Mouse (Mus musculus) gastrocnemius, adult 2 months (tissue): ENCODE measurements around the gene Pum1. TPM values are rescaled to one million over a fixed set of nuclear protein-coding genes. Genes with fewer than 3 reads are reported as not detected.

Experiments
- DNase-seq: peaks from one replicate; pipeline ENCODE4 v3.0.0; 2022
- H3K27ac ChIP-seq: fragments of 200-600 bp; 2 replicates; pipeline ENCODE4 v1.8.1; 2022; ENCODE audit warnings: mild to moderate bottlenecking
- H3K4me3 ChIP-seq: fragments of 200-600 bp; 2 replicates; pipeline ENCODE4 v1.8.1; 2022; ENCODE audit warnings: mild to moderate bottlenecking, moderate library complexity
- CTCF ChIP-seq: fragments of 200-600 bp; IDR thresholded peaks from 2 replicates; pipeline ENCODE4 v1.8.1; 2022; ENCODE audit warnings: antibody characterized with exemption, mild to moderate bottlenecking, moderate library complexity
- intact Hi-C: fragments of 180-260 bp; cut with DNase I; formaldehyde crosslinking; loops from one replicate; pipeline ENCODE4 v1.15.1; 2025
- total RNA-seq, 2 experiments: library from RNA; stranded (reverse); gene quantifications; 2 replicates each; pipeline ENCODE4 v1.2.3; 2021

Gene Pum1
- total RNA-seq, 2 experiments from 2014 or later = 42.4 to 42.6 TPM

GRCm38 (mm10) chr4:130790180-130790579 lies 127.1 kb downstream of the Pum1 start:
- peak; percentile 84 for DNase-seq
- TF ChIP-seq CTCF = peak; percentile 88
- intact Hi-C loops = loop anchor here (1.0 to 2.0 kb wide), 3 partner anchors 88 to 157 kb away; no protein-coding TSS in a partner anchor
- H3K4me3 ChIP-seq = no peak overlapping the region
- H3K27ac ChIP-seq = no peak overlapping the region

DNA sequence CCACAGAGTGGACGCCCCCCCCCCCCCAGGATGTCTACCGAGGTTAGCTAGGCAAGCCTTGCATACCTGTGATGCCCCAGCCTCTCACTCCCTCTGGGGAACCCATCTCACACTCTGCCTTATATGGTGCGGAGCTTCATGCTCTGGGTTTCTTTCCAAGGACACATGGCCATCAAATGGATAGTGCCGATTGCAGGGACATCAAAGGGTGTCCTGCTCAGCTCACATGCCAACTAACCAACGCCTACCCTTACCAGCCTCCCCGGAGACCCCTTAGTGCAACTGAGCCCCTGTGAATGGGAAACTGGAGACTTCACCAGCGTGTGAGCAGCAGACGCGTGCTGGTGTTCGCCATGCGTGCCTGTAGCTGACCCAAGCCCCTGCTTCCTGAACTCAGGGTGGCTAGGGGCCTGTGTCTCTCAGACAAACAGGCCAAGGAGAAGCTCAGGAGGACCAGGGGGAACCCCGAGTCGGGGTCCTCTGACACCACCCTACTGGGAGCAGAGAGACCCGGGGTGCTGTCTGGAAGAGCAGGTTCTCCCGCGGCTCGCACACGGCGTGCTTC lies 128.8 kb downstream of the Pum1 start:
- Histone ChIP-seq H3K27ac (peak overlapping the region; percentile 63), H3K4me3 (peak overlapping the region; percentile 90)
- no peak for TF ChIP-seq CTCF
- intact Hi-C loops = loop anchor here (2.0 kb wide), 2 partner anchors 99 to 155 kb away; no protein-coding TSS in a partner anchor
- DNase-seq = no peak

GRCm38 (mm10) chr4:130792376-130793179 lies 129.5 kb downstream of the Pum1 start, which contains the start of gene Sdc3:
Sdc3 (plus strand) TSS chr4:130792537.
- DNase-seq = peak; percentile 67
- H3K4me3 ChIP-seq = peak within 1 kb of the TSS; percentile 90
- intact Hi-C loops = no loop called here
- TF ChIP-seq CTCF = no peak
- peak within 1 kb of the TSS; percentile 82 for H3K27ac ChIP-seq

DNA sequence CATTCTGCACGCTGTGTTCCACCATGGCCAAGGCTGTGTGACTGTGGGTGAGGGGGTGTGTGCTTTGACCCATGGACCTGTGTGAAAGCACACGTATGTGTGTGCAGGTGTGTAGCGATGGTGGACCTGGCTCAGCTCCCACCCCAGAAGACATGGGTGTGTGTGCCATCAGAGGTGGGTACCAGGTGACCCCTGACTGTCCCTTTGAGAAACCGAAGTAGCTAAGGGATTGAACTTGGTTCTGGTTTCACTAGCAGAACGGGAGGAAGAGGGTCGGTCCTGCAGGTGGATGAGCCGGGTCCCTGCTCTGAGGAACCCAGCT lies 130.0 kb downstream of the Pum1 start:
- no peak for DNase-seq
- TF ChIP-seq CTCF = no peak
- Histone ChIP-seq H3K27ac (peak overlapping the region; percentile 82), H3K4me3 (peak overlapping the region; percentile 90)
- intact Hi-C loops = no loop called here

DNA sequence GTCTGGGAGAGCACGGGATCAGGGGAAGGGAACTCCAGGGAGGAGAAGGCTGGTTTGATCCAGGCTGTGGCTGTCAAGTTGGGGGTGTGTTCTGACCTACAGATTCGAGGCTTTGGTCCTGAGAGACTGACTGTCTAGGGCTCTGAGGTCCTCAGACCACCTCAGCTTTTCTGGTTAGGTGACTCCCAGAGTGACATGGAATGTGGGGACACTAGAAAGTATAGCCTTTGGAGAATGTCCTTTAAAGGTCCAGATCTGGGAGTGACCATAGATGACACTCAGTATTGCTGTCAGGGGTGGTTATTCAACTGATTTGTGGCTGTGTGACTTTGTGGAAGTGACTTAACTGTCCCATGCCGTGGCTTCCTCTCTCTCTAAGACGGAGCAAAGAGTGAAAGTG lies 131.7 kb downstream of the Pum1 start:
- Histone ChIP-seq H3K4me3 (peak overlapping the region; percentile 54), H3K27ac (peak overlapping the region; percentile 48; the same call in 1 of the 2 replicates)
- no peak for TF ChIP-seq CTCF
- DNase-seq = no peak
- intact Hi-C loops = loop anchor here (5.0 kb wide), 1 partner anchor 43 kb away; no protein-coding TSS in a partner anchor

DNA sequence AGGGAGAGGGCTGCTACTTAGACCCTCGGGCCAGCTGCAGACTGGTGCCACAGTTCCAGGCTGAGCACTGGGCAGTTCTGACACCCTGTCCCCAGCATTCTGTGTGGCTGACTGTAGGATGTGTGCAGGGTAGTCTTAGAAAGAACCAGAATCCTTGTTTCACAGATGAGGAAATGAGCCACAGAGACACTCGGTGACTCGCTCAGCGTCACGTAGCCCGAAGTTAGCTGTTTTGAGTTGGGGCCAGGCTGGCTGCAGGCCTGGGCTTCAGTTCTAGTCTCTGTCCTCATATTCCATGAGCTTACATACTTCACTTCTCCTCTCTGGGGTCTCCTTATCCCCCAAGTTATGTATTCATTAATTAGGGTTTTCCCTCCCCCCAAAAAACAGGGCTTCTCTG lies 132.8 kb downstream of the Pum1 start:
- no peak for TF ChIP-seq CTCF
- intact Hi-C loops = loop anchor here (5.0 kb wide), 1 partner anchor 41 kb away; no protein-coding TSS in a partner anchor
- H3K4me3 ChIP-seq = no peak overlapping the region; the same call in 1 of the 2 replicates
- H3K27ac ChIP-seq = peak overlapping the region; percentile 62
- no peak for DNase-seq

GRCm38 (mm10) chr4:130797201-130798051 lies 134.3 kb downstream of the Pum1 start:
- DNase-seq = no peak
- Histone ChIP-seq H3K4me3 (peak overlapping the region; percentile 53), H3K27ac (peak overlapping the region; percentile 75)
- no peak for TF ChIP-seq CTCF
- intact Hi-C loops = loop anchor here (5.0 kb wide), 1 partner anchor 40 kb away; no protein-coding TSS in a partner anchor

GRCm38 (mm10) chr4:130798416-130798815 lies 135.3 kb downstream of the Pum1 start:
- Histone ChIP-seq H3K4me3 (no peak overlapping the region), H3K27ac (peak overlapping the region; percentile 75)
- intact Hi-C loops = loop anchor here (5.0 kb wide), 1 partner anchor 39 kb away; no protein-coding TSS in a partner anchor
- DNase-seq = no peak
- TF ChIP-seq CTCF = no peak

GRCm38 (mm10) chr4:130799118-130799517 lies 136.0 kb downstream of the Pum1 start:
- H3K27ac ChIP-seq = peak overlapping the region; percentile 75
- no peak for DNase-seq
- H3K4me3 ChIP-seq = no peak overlapping the region
- intact Hi-C loops = loop anchor here (5.0 kb wide), 1 partner anchor 38 kb away; no protein-coding TSS in a partner anchor
- no peak for TF ChIP-seq CTCF

DNA sequence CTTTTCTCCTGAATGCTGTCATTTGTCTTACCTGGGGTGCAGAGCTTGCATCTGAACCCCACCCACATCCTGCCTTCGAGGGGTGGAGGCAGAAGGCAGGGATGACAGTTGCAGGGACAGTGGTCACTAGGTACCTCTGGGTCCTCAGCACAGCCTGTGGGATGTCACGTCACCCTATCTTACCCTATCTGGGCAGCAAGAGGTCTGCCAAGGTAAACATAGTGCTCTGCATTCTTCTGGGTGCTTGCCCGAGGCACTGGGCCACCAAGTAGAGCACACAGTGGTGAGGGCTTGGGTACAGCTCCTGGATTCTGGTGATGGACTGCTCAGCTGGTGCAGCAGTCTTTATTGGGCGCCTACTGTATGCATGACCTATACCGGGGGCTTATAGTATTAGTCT lies 136.5 kb downstream of the Pum1 start:
- peak overlapping the region; percentile 75 for H3K27ac ChIP-seq
- no peak overlapping the region for H3K4me3 ChIP-seq
- intact Hi-C loops = loop anchor here (5.0 kb wide), 1 partner anchor 38 kb away; no protein-coding TSS in a partner anchor
- DNase-seq = peak; percentile 54
- TF ChIP-seq CTCF = no peak

- peak overlapping the region; percentile 75 for H3K27ac ChIP-seq
- TF ChIP-seq CTCF = no peak
- intact Hi-C loops = no loop called here
These were observed 137.0 kb downstream of the Pum1 start for GRCm38 (mm10) chr4:130800147-130800546.

GRCm38 (mm10) chr4:130801198-130801597 lies 138.1 kb downstream of the Pum1 start:
- intact Hi-C loops = no loop called here
- DNase-seq = no peak
- TF ChIP-seq CTCF = no peak
- peak overlapping the region; percentile 63 for H3K27ac ChIP-seq
- no peak overlapping the region for H3K4me3 ChIP-seq

More at GRCm38 (mm10) chr4:130800147-130800546, 137.0 kb downstream of the Pum1 start:
- DNase-seq = no peak
- H3K4me3 ChIP-seq = no peak overlapping the region
